Mouse (Mus musculus) MEL (cell line): ENCODE results near the gene Lce3f. TPM values are rescaled to one million over a fixed set of nuclear protein-coding genes. Genes with fewer than 3 reads are reported as not detected.

Experiments used
- DNase-seq: peaks from one replicate; pipeline ENCODE4 v3.0.0; 2011; ENCODE audit warnings: low read depth, low spot score
- H3K27ac ChIP-seq: 2 replicates; pipeline ENCODE4 v1.5.1; 2012; ENCODE audit warnings: low read depth, mild to moderate bottlenecking, control low read depth, low read length, moderate library complexity; ENCODE audit not compliant: control insufficient read depth
- H3K27me3 ChIP-seq, 2 experiments: fragments of 150-350 bp in 1 of 2; sonication (generic) in 1 of 2; 2 replicates each; pipeline ENCODE4 v1.6.1; 2012; ENCODE audit warnings: low read length in 2 of 2, mild to moderate bottlenecking in 2 of 2, improper control_type of control experiment in 1 of 2, moderate library complexity in 1 of 2; ENCODE audit not compliant: insufficient read depth in 2 of 2, control insufficient read depth in 1 of 2
- H3K36me3 ChIP-seq, 2 experiments: 2 replicates each; pipeline ENCODE4 v1.6.1; 2012 to 2014; ENCODE audit warnings: low read length in 2 of 2, improper control_type of control experiment in 1 of 2, inconsistent platforms in 1 of 2, mild to moderate bottlenecking in 1 of 2; ENCODE audit not compliant: insufficient read depth in 2 of 2, control insufficient read depth in 1 of 2
- H3K4me1 ChIP-seq, 2 experiments: fragments of 150-350 bp in 1 of 2; sonication (generic) in 1 of 2; 2 replicates each; pipeline ENCODE4 v1.6.1; 2012; ENCODE audit warnings: low read length in 2 of 2, improper control_type of control experiment in 1 of 2, mild to moderate bottlenecking in 1 of 2; ENCODE audit not compliant: insufficient read depth in 2 of 2, control insufficient read depth in 1 of 2
- H3K4me3 ChIP-seq, 2 experiments: fragments of 150-350 bp in 1 of 2; sonication (generic) in 1 of 2; 2 replicates each; pipeline ENCODE4 v1.5.1; 2012; ENCODE audit warnings: low read depth in 2 of 2, low read length in 2 of 2, mild to moderate bottlenecking in 2 of 2, moderate library complexity in 2 of 2, control low read depth in 1 of 2, improper control_type of control experiment in 1 of 2; ENCODE audit not compliant: control insufficient read depth in 1 of 2, insufficient read depth in 1 of 2
- H3K79me2 ChIP-seq: 2 replicates; pipeline ENCODE4 v1.6.1; 2012; ENCODE audit warnings: mild to moderate bottlenecking, low read length, moderate library complexity; ENCODE audit not compliant: control insufficient read depth, poor library complexity, insufficient read depth
- H3K9ac ChIP-seq: 2 replicates; pipeline ENCODE4 v1.6.1; 2012; ENCODE audit warnings: low read depth, mild to moderate bottlenecking, control low read depth, low read length, moderate library complexity; ENCODE audit not compliant: control insufficient read depth, poor library complexity, severe bottlenecking
- H3K9me3 ChIP-seq: fragments of 150-350 bp; sonication (generic); replicated peaks from 2 replicates; pipeline ENCODE4 v1.6.1; 2012; ENCODE audit warnings: mild to moderate bottlenecking, low read length, improper control_type of control experiment, moderate library complexity; ENCODE audit not compliant: insufficient read depth
- CTCF ChIP-seq, 3 experiments: IDR thresholded peaks in 2 of 3; conservative IDR thresholded peaks in 1 of 3; 2 replicates each; pipeline ENCODE4 v1.5.1; 2011 to 2012; ENCODE audit warnings: low read length in 3 of 3, low read depth in 2 of 3, mild to moderate bottlenecking in 2 of 3, improper control_type of control experiment in 1 of 3, inconsistent platforms in 1 of 3, mixed read lengths in 1 of 3, moderate library complexity in 1 of 3; ENCODE audit not compliant: control insufficient read depth in 1 of 3, insufficient read depth in 1 of 3, poor library complexity in 1 of 3, severe bottlenecking in 1 of 3
- E2F4 ChIP-seq: IDR thresholded peaks from 2 replicates; pipeline ENCODE4 v1.6.1; 2011; ENCODE audit warnings: low read depth, low read length, improper control_type of control experiment, borderline replicate concordance
- GATA1 ChIP-seq: IDR thresholded peaks from 2 replicates; pipeline ENCODE4 v1.6.1; 2011; ENCODE audit warnings: low read depth, low read length, improper control_type of control experiment
- HCFC1 ChIP-seq: IDR thresholded peaks from 2 replicates; pipeline ENCODE4 v1.6.1; 2012; ENCODE audit warnings: low read depth, mild to moderate bottlenecking, inconsistent platforms, low read length, improper control_type of control experiment, moderate library complexity
- MAZ ChIP-seq: IDR thresholded peaks from 2 replicates; pipeline ENCODE4 v1.6.1; 2012; ENCODE audit warnings: low read depth, mild to moderate bottlenecking, inconsistent platforms, low read length, improper control_type of control experiment
- MYC ChIP-seq: IDR thresholded peaks from 2 replicates; pipeline ENCODE4 v1.6.1; 2011; ENCODE audit warnings: low read depth, mild to moderate bottlenecking, low read length, improper control_type of control experiment, moderate library complexity
- RAD21 ChIP-seq: IDR thresholded peaks from 2 replicates; pipeline ENCODE4 v1.6.1; 2011; ENCODE audit warnings: mild to moderate bottlenecking, low read depth, low read length, improper control_type of control experiment
- RCOR1 ChIP-seq: IDR thresholded peaks from 2 replicates; pipeline ENCODE4 v1.6.1; 2012; ENCODE audit warnings: low read depth, mild to moderate bottlenecking, inconsistent platforms, low read length, improper control_type of control experiment
- SIN3A ChIP-seq: IDR thresholded peaks from 2 replicates; pipeline ENCODE4 v1.6.1; 2012; ENCODE audit warnings: low read length, improper control_type of control experiment, inconsistent platforms
- SMC3 ChIP-seq: IDR thresholded peaks from 2 replicates; pipeline ENCODE4 v1.6.1; 2011; ENCODE audit warnings: low read depth, low read length, improper control_type of control experiment
- ZC3H11A ChIP-seq: IDR thresholded peaks from 2 replicates; pipeline ENCODE4 v1.6.1; 2012; ENCODE audit warnings: low read depth, mild to moderate bottlenecking, inconsistent platforms, low read length, improper control_type of control experiment
- ZKSCAN1 ChIP-seq: IDR thresholded peaks from 2 replicates; pipeline ENCODE4 v1.6.1; 2012; ENCODE audit warnings: low read depth, mild to moderate bottlenecking, inconsistent platforms, low read length, improper control_type of control experiment, moderate library complexity
- polyA plus RNA-seq, 2 experiments: library from polyadenylated mRNA; stranded (reverse) in 1 of 2; unstranded in 1 of 2; fragments of >175 nt in 1 of 2; fragments of >200 nt in 1 of 2; gene quantifications; 2 replicates each; pipeline versions ENCODE4 v1.2.1 to v1.2.4; 2012; ENCODE audit warnings: low replicate concordance in 2 of 2, low read depth in 1 of 2; ENCODE audit not compliant: insufficient read length in 2 of 2, insufficient read depth in 1 of 2, missing spikeins in 1 of 2
- total RNA-seq: library from RNA; depleted of rRNA; stranded (reverse); fragments of 300-350 nt; gene quantifications from 2 replicates; pipeline ENCODE4 v1.2.3, GENCODE M21; 2012

The Lce3f gene
- total and polyA plus RNA-seq, 3 experiments, result not detected

- no peak within 1 kb of the TSS for H3K4me3 ChIP-seq
- H3K36me3 ChIP-seq, result no peaks in the 10 kb centered on the region
- TF ChIP-seq ZKSCAN1, result no peak
- TF ChIP-seq GATA1, result no peak
- no peak for TF ChIP-seq CTCF (IDR thresholded peaks at IDR 0.05 in 2 of 3, conservative IDR thresholded peaks at IDR 0.05 in 1 of 3; ENCODE audit: control insufficient read depth in 1 of 3, insufficient read depth in 1 of 3, low read depth in 2 of 3, low read length in 3 of 3, poor library complexity in 1 of 3, severe bottlenecking in 1 of 3)
- no peak for TF ChIP-seq HCFC1
- TF ChIP-seq MYC, result no peak
- TF ChIP-seq E2F4, result no peak
- no peak for TF ChIP-seq ZC3H11A
- no peak for TF ChIP-seq SIN3A
- H3K4me1 ChIP-seq, result no peaks in the 10 kb centered on the region
- DNase-seq, result no peak
- H3K27ac ChIP-seq, result no peak within 1 kb of the TSS
- H3K9ac ChIP-seq, result no peak within 1 kb of the TSS
- no peaks in the 10 kb centered on the region for H3K27me3 ChIP-seq
- no peaks in the 10 kb centered on the region for H3K79me2 ChIP-seq
- H3K9me3 ChIP-seq, result no peaks in the 10 kb centered on the region
Measured at GRCm38 (mm10) chr3:92966761-92967160, 25.3 kb upstream of the Lce3f start, which contains the start of gene Lce3e. Lce3e (plus strand) TSS chr3:92967061.

GRCm38 (mm10) chr3:92978484-92978883, 13.5 kb upstream of the Lce3f start:
- Histone ChIP-seq H3K27me3 (no peaks in the 10 kb centered on the region), H3K4me1 (no peaks in the 10 kb centered on the region), H3K27ac (no peak overlapping the region), H3K79me2 (no peaks in the 10 kb centered on the region), H3K36me3 (no peaks in the 10 kb centered on the region), H3K9me3 (no peaks in the 10 kb centered on the region), H3K9ac (no peak overlapping the region), H3K4me3 (no peak overlapping the region)
- DNase-seq, result no peak
- TF ChIP-seq MAZ (no peak), E2F4 (no peak)

GRCm38 (mm10) chr3:92998691-92999090, 6.7 kb downstream of the Lce3f start:
- H3K27me3 ChIP-seq, result no peaks in the 10 kb centered on the region
- no peak overlapping the region for H3K9ac ChIP-seq
- no peaks in the 10 kb centered on the region for H3K4me1 ChIP-seq
- no peaks in the 10 kb centered on the region for H3K36me3 ChIP-seq
- no peaks in the 10 kb centered on the region for H3K79me2 ChIP-seq
- no peak overlapping the region for H3K27ac ChIP-seq
- DNase-seq, result peak; percentile 54
- no peak overlapping the region for H3K4me3 ChIP-seq
- TF ChIP-seq SMC3 (peak; percentile 63), E2F4 (no peak), RCOR1 (no peak), RAD21 (peak; percentile 36), CTCF (IDR thresholded peaks at IDR 0.05 in 2 of 3, conservative IDR thresholded peaks at IDR 0.05 in 1 of 3; ENCODE audit: control insufficient read depth in 1 of 3, insufficient read depth in 1 of 3, low read depth in 2 of 3, low read length in 3 of 3, poor library complexity in 1 of 3, severe bottlenecking in 1 of 3) (peak; percentile 49 to 90 (median 68)), ZC3H11A (0 out of 2 replicates have a peak, but pooled peaks have one; percentile 6)
- no peaks in the 10 kb centered on the region for H3K9me3 ChIP-seq
